Mouse (Mus musculus) urinary bladder, postnatal 10 days (tissue): Measurements from ENCODE around the gene Cdkn3.
"Not testable (repeated sequence)": the region's sequence is repeated elsewhere in the genome, so short reads cannot be mapped to it uniquely, and the experiment has no call there.

Experiments
- DNase-seq: peaks from one replicate; pipeline ENCODE4 v3.0.0; 2022; ENCODE audit warnings: low spot score

Gene Cdkn3

GRCm38 (mm10) chr14:46760355-46761029 is at the start of gene Cdkn3:
Gene Cdkn3, plus strand, starts transcription at chr14:46760541.
- DNase-seq = peak; percentile 56

DNA sequence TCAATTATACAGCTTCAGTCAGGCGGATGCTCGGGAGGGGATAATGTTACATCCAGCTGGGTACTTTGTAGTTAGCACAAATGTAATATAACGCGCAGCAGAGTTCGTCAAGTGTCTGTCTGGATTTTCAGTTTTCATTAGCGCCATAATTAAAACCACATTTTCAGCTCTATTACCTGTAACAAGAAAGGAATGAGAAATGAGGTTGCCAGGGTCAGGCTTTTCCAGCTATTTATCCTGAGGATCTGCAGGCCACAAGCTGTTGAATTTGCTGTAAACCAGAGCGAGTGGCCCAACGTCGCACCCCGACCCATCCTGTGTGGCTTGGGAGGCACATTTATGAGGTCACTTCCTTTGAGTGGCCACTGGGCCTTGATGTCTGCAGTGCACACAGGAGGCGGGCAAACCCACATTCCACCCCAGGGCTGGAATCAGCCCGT is 41.8 kb upstream of the Cdkn3 start:
- no peak for DNase-seq

DNA sequence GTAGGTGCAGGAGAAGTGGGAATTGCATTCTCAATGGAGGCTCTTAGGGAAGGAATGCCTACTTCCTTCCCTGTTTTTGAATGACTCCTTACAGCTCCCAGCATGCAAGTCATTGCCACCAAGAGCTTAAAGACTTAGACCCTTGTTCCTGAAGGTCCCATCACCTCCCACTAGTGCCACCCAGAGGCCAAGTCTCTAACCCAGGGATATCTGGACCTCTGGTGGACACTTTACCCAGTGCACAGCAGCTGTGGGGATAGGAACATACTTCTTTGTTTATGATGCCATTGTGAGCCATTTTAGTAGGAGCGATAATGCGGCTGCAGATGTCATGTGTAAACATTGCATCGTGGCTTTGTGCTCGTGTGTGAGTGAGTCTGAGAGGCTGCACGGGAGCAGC is 38.3 kb upstream of the Cdkn3 start:
- DNase-seq = no peak

DNA sequence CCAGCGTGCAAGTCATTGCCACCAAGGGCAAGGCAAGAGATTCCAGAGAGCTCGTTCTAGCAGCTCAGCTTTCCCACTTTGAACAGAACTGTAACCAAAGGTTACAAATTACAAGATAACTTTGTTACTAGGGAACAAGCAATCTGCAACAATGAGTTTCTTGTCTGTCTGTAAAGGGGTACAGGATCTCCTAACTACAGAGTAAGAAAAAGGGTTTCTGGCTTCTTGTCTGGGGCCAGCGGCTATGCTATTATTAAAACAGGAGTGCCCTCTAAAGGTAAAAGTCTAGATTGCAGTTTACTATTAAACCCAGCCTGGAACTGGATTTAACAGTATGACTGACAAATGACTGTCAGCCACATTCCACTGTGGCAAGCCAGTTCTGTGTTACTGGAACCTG is 36.5 kb upstream of the Cdkn3 start:
- DNase-seq = no peak

DNA sequence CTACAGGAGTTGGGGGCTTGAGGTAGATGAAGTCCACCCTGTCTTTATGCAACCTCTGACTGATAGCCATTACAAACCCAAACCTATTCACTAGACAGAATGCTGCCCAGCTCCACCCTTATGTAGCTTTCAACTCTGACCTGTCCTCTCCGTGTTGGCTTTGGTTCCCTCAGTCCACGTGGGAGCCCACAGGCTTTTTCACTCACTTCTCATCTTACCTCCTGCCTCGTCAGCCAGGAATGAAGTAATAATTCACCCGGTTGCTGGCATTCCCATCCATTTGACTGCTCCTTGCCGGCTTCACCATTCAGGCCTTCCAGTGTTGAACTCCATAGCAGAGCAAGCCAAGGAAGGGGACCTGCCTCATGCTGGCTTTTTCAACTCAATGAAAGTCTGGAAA is 35.4 kb upstream of the Cdkn3 start:
- no peak for DNase-seq

DNA sequence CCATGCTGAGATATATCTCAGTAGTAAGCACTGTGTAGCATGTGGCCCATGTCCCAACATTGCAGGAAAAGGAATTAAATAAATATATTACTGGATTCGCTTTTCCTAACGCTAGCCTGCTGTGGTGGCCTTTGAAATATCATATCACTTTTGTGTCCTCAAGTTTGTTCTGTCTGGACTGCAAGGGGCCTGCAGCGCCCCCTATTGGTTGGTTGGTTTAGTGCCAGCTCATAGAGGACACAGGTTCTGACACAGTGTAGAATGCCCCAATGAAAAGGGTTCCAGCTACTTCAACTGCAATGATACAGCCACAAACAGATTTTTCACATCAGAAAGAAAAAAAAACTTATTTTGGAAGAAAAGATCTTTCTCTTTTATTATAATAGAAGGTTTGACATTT is 34.6 kb upstream of the Cdkn3 start:
- DNase-seq = no peak

DNA sequence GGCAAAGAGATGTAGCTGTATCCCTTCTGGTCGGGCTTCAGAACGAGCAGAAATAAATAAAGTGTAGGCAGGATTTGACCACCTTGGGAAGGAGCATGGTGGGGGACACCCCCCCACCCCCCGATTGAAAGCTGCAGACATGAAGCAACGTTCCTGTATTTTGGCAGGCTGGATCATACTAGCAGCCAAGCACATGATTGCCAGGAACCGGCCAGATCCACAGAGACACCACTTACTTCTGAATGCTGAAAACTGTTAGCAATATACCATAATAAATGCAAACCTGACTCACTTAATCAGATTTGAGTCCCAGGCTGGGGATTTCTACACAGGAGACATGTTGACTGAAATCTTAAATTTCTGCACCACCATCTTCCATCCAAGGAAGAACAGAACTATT is 26.1 kb upstream of the Cdkn3 start:
- no peak for DNase-seq

GRCm38 (mm10) chr14:46734761-46735455 is 25.4 kb upstream of the Cdkn3 start:
- no peak for DNase-seq

- DNase-seq = no peak
These were observed 24.0 kb upstream of the Cdkn3 start for GRCm38 (mm10) chr14:46736366-46736765.

DNA sequence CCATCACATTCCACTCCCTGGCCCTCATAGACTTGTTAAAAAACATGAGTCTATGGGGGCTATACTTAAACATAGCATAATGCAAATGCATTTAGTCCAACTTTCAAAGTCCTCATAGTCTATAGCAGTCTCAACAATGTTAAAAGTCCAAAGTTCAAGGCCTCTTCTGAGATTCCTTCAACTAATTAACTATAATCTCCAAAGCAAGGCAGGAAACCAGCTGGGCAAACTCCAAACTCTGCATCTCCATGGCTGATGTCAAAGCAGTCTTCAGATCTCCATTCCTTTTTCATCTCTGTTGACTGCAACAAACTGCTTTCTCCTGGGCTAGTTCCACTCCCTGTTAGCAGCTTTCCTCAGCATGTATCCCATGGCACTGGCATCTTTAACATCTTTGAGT is 23.0 kb upstream of the Cdkn3 start:
- not testable (repeated sequence) for DNase-seq

GRCm38 (mm10) chr14:46742674-46743073 is 17.7 kb upstream of the Cdkn3 start:
- no peak for DNase-seq

DNA sequence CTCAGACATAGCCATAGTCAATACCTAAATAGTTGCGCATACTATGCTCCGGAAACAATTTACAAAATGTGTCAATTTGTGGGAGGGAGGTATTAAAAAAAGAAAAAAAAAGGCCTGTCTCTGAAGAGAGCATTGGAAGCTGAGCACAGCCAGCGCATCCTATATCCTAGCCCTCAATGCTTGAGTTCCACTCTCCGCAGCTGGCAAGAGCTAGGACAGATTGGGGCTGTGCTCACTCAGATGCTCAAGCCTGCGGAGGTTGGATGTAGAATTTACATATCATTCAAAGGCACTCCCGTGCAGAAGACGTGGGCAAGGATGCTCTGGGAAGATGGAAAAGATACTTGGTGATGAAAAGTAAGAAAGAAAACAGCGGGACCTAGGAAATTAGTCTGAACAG is 14.9 kb upstream of the Cdkn3 start:
- no peak for DNase-seq

- DNase-seq = not testable (repeated sequence)
These were observed 6.0 kb upstream of the Cdkn3 start for GRCm38 (mm10) chr14:46754371-46754770.

GRCm38 (mm10) chr14:46755851-46756250 is 4.5 kb upstream of the Cdkn3 start:
- no peak for DNase-seq

DNA sequence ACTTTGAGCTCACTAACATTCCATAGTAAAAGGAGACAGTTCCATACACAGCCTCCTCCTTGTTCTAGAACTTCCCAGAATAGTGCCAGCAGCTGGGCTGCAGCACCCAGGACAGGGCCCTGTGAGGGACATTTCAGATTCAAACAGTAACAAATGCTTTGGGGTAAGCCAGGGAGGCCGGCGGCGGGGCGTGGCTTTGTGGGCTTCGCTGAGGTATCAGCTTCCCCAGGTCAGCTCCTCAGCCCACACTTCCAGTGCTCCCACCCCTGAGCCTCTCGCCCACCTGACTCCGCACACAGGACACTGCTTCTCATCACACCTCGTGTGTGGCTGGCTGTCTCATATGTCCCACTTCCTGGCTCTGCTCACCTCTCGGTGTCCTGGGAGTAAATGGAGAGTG is 2.6 kb upstream of the Cdkn3 start:
- DNase-seq = no peak

DNA sequence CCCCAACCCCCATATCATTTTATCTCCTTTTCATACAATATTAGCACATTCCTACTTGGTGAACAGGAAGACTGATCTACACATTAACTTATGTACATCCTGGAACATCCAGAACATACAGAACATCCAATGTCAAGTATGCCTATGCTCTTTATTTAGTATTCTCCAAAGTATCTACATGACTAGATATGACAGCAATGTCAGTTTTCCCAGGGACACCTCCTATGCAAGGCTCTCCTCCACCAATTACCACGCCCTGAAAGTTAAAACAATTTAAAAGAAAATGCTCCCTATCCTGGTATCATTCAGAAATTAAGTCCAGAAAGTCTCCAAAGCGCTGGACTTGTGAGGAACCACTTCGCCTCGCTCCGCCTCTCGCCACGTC is 379 bp upstream of the Cdkn3 start:
- no peak for DNase-seq

DNA sequence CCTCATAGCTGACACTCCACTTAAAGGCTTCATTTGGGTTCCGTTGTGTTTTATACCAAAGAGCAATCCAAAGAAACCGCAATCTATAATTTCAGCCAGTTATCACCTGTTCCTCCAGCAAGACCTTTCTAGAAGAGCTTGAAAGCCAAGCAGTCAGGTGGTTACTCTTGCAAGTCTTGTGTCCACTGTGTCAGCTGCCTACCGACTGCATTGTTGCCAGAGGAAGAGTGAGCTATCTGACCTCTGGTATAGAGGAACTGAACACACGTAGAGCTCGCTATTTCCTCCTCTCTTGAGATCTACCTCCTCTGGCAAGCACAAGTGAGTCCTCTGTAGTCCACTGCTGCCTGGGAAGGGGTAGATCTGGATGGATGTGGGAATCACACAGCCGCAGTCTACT is 845 bp downstream of the Cdkn3 start:
- DNase-seq = no peak

DNA sequence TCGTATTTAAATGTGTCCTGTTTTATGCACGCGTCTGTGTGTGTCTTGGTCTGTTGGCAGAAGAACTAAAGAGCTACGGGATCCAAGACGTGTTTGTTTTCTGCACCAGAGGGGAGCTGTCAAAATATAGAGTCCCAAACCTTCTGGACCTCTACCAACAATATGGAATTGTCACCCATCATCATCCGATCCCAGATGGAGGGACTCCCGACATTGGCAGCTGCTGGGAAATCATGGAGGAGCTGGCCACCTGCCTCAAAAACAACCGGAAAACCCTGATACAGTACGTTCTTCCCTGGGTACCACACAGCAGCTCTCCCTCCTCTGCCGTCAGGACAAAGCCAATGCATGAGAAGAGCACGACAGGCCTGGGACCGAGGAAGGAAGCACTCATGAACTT is 6.8 kb downstream of the Cdkn3 start:
- DNase-seq = no peak

- DNase-seq = no peak
These were observed 9.7 kb downstream of the Cdkn3 start for GRCm38 (mm10) chr14:46770036-46770435.

DNA sequence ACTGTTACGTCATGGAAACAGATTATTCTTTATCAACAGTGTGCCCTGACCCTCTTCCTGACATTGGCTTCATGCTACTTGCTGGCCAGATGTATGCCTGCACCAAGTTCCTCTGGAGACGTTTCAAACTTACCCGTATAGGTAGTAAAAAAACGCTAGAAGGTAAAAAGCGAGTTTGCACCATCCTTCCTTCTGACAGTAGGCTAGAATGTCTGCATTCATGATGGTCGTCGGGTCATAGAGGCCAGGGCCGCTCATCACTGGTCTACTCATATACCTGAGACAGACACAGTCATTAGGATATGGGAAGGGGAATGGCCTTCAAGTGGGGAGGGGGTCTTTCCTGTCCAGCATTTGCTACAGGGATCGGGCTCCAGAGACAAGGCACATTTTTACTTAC is 18.4 kb downstream of the Cdkn3 start:
- DNase-seq = no peak

GRCm38 (mm10) chr14:46779217-46779616 is 18.9 kb downstream of the Cdkn3 start:
- DNase-seq = no peak

GRCm38 (mm10) chr14:46781086-46781485 is 20.7 kb downstream of the Cdkn3 start:
- DNase-seq = no peak

- DNase-seq = no peak
These were observed 22.0 kb downstream of the Cdkn3 start for GRCm38 (mm10) chr14:46782187-46782828.
